Mouse (Mus musculus) MEL (cell line): ENCODE data around the gene Fam122a. TPM values are rescaled to one million over a fixed set of nuclear protein-coding genes. Genes with fewer than 3 reads are reported as not detected.

Source experiments
- DNase-seq: peaks from one replicate; pipeline ENCODE4 v3.0.0; 2011; ENCODE audit warnings: low read depth, low spot score
- H3K27ac ChIP-seq: 2 replicates; pipeline ENCODE4 v1.5.1; 2012; ENCODE audit warnings: low read depth, mild to moderate bottlenecking, control low read depth, low read length, moderate library complexity; ENCODE audit not compliant: control insufficient read depth
- H3K27me3 ChIP-seq, 2 experiments: fragments of 150-350 bp in 1 of 2; sonication (generic) in 1 of 2; 2 replicates each; pipeline ENCODE4 v1.6.1; 2012; ENCODE audit warnings: low read length in 2 of 2, mild to moderate bottlenecking in 2 of 2, improper control_type of control experiment in 1 of 2, moderate library complexity in 1 of 2; ENCODE audit not compliant: insufficient read depth in 2 of 2, control insufficient read depth in 1 of 2
- H3K36me3 ChIP-seq, 2 experiments: 2 replicates each; pipeline ENCODE4 v1.6.1; 2012 to 2014; ENCODE audit warnings: low read length in 2 of 2, improper control_type of control experiment in 1 of 2, inconsistent platforms in 1 of 2, mild to moderate bottlenecking in 1 of 2; ENCODE audit not compliant: insufficient read depth in 2 of 2, control insufficient read depth in 1 of 2
- H3K4me1 ChIP-seq, 2 experiments: fragments of 150-350 bp in 1 of 2; sonication (generic) in 1 of 2; 2 replicates each; pipeline ENCODE4 v1.6.1; 2012; ENCODE audit warnings: low read length in 2 of 2, improper control_type of control experiment in 1 of 2, mild to moderate bottlenecking in 1 of 2; ENCODE audit not compliant: insufficient read depth in 2 of 2, control insufficient read depth in 1 of 2
- H3K4me3 ChIP-seq, 2 experiments: fragments of 150-350 bp in 1 of 2; sonication (generic) in 1 of 2; 2 replicates each; pipeline ENCODE4 v1.5.1; 2012; ENCODE audit warnings: low read depth in 2 of 2, low read length in 2 of 2, mild to moderate bottlenecking in 2 of 2, moderate library complexity in 2 of 2, control low read depth in 1 of 2, improper control_type of control experiment in 1 of 2; ENCODE audit not compliant: control insufficient read depth in 1 of 2, insufficient read depth in 1 of 2
- H3K79me2 ChIP-seq: 2 replicates; pipeline ENCODE4 v1.6.1; 2012; ENCODE audit warnings: mild to moderate bottlenecking, low read length, moderate library complexity; ENCODE audit not compliant: control insufficient read depth, poor library complexity, insufficient read depth
- H3K9ac ChIP-seq: 2 replicates; pipeline ENCODE4 v1.6.1; 2012; ENCODE audit warnings: low read depth, mild to moderate bottlenecking, control low read depth, low read length, moderate library complexity; ENCODE audit not compliant: control insufficient read depth, poor library complexity, severe bottlenecking
- H3K9me3 ChIP-seq: fragments of 150-350 bp; sonication (generic); replicated peaks from 2 replicates; pipeline ENCODE4 v1.6.1; 2012; ENCODE audit warnings: mild to moderate bottlenecking, low read length, improper control_type of control experiment, moderate library complexity; ENCODE audit not compliant: insufficient read depth
- BHLHE40 ChIP-seq: IDR thresholded peaks from 2 replicates; pipeline ENCODE4 v1.6.1; 2012; ENCODE audit warnings: low read depth, mild to moderate bottlenecking, inconsistent platforms, low read length, improper control_type of control experiment, borderline replicate concordance
- CHD1 ChIP-seq: IDR thresholded peaks from 2 replicates; pipeline ENCODE4 v1.6.1; 2012; ENCODE audit warnings: low read depth, mild to moderate bottlenecking, inconsistent platforms, low read length, improper control_type of control experiment
- CHD2 ChIP-seq: IDR thresholded peaks from 2 replicates; pipeline ENCODE4 v1.6.1; 2011; ENCODE audit warnings: low read length, improper control_type of control experiment
- CTCF ChIP-seq, 3 experiments: IDR thresholded peaks in 2 of 3; conservative IDR thresholded peaks in 1 of 3; 2 replicates each; pipeline ENCODE4 v1.5.1; 2011 to 2012; ENCODE audit warnings: low read length in 3 of 3, low read depth in 2 of 3, mild to moderate bottlenecking in 2 of 3, improper control_type of control experiment in 1 of 3, inconsistent platforms in 1 of 3, mixed read lengths in 1 of 3, moderate library complexity in 1 of 3; ENCODE audit not compliant: control insufficient read depth in 1 of 3, insufficient read depth in 1 of 3, poor library complexity in 1 of 3, severe bottlenecking in 1 of 3
- E2F4 ChIP-seq: IDR thresholded peaks from 2 replicates; pipeline ENCODE4 v1.6.1; 2011; ENCODE audit warnings: low read depth, low read length, improper control_type of control experiment, borderline replicate concordance
- ELF1 ChIP-seq: IDR thresholded peaks from 2 replicates; pipeline ENCODE4 v1.6.1; 2014; ENCODE audit warnings: low read depth, mild to moderate bottlenecking, inconsistent platforms, low read length, improper control_type of control experiment, moderate library complexity
- EP300 ChIP-seq, 2 experiments: IDR thresholded peaks; 2 replicates each; pipeline ENCODE4 v1.6.1; 2011; ENCODE audit warnings: improper control_type of control experiment in 2 of 2, low read length in 2 of 2, low read depth in 1 of 2, mild to moderate bottlenecking in 1 of 2
- GABPA ChIP-seq: IDR thresholded peaks from 2 replicates; pipeline ENCODE4 v1.6.1; 2012; ENCODE audit warnings: low read depth, mild to moderate bottlenecking, inconsistent platforms, low read length, improper control_type of control experiment, moderate library complexity
- GATA1 ChIP-seq: IDR thresholded peaks from 2 replicates; pipeline ENCODE4 v1.6.1; 2011; ENCODE audit warnings: low read depth, low read length, improper control_type of control experiment
- HCFC1 ChIP-seq: IDR thresholded peaks from 2 replicates; pipeline ENCODE4 v1.6.1; 2012; ENCODE audit warnings: low read depth, mild to moderate bottlenecking, inconsistent platforms, low read length, improper control_type of control experiment, moderate library complexity
- JUND ChIP-seq: IDR thresholded peaks from 2 replicates; pipeline ENCODE4 v1.6.1; 2011; ENCODE audit warnings: low read depth, mild to moderate bottlenecking, improper control_type of control experiment, low read length
- KAT2A ChIP-seq: conservative IDR thresholded peaks from 2 replicates; pipeline ENCODE4 v1.6.1; 2012; ENCODE audit warnings: low read depth, low read length, improper control_type of control experiment, inconsistent platforms
- MAFK ChIP-seq: IDR thresholded peaks from 2 replicates; pipeline ENCODE4 v1.6.1; 2011; ENCODE audit warnings: low read depth, mild to moderate bottlenecking, low read length, improper control_type of control experiment, borderline replicate concordance
- MAX ChIP-seq: IDR thresholded peaks from 2 replicates; pipeline ENCODE4 v1.6.1; 2011; ENCODE audit warnings: low read length, improper control_type of control experiment
- MAZ ChIP-seq: IDR thresholded peaks from 2 replicates; pipeline ENCODE4 v1.6.1; 2012; ENCODE audit warnings: low read depth, mild to moderate bottlenecking, inconsistent platforms, low read length, improper control_type of control experiment
- MEF2A ChIP-seq: IDR thresholded peaks from 2 replicates; pipeline ENCODE4 v1.6.1; 2014; ENCODE audit warnings: low read depth, mild to moderate bottlenecking, inconsistent platforms, low read length, improper control_type of control experiment; ENCODE audit not compliant: poor library complexity, insufficient replicate concordance, severe bottlenecking; ENCODE audit errors: extremely low read depth
- MXI1 ChIP-seq: IDR thresholded peaks from 2 replicates; pipeline ENCODE4 v1.6.1; 2011; ENCODE audit warnings: mild to moderate bottlenecking, low read depth, low read length, improper control_type of control experiment
- MYB ChIP-seq: IDR thresholded peaks from 2 replicates; pipeline ENCODE4 v1.6.1; 2011; ENCODE audit warnings: mild to moderate bottlenecking, low read depth, low read length, improper control_type of control experiment
- MYC ChIP-seq: IDR thresholded peaks from 2 replicates; pipeline ENCODE4 v1.6.1; 2011; ENCODE audit warnings: low read depth, mild to moderate bottlenecking, low read length, improper control_type of control experiment, moderate library complexity
- NELFE ChIP-seq: IDR thresholded peaks from 2 replicates; pipeline ENCODE4 v1.6.1; 2011; ENCODE audit warnings: low read depth, low read length, improper control_type of control experiment
- NRF1 ChIP-seq: IDR thresholded peaks from 2 replicates; pipeline ENCODE4 v1.6.1; 2014; ENCODE audit warnings: low read depth, mild to moderate bottlenecking, inconsistent platforms, low read length, improper control_type of control experiment, moderate library complexity; ENCODE audit not compliant: poor library complexity, insufficient read depth, severe bottlenecking
- POLR2A ChIP-seq, 2 experiments: IDR thresholded peaks; 2 replicates each; pipeline ENCODE4 v1.6.1; 2011 to 2012; ENCODE audit warnings: low read length in 2 of 2, mild to moderate bottlenecking in 2 of 2, control low read depth in 1 of 2, improper control_type of control experiment in 1 of 2, low read depth in 1 of 2, moderate library complexity in 1 of 2; ENCODE audit not compliant: control insufficient read depth in 1 of 2, insufficient read depth in 1 of 2, poor library complexity in 1 of 2
- POLR2AphosphoS5 ChIP-seq: IDR thresholded peaks from 2 replicates; pipeline ENCODE4 v1.6.1; 2012; ENCODE audit warnings: low read depth, borderline replicate concordance, mild to moderate bottlenecking, inconsistent platforms, low read length, moderate library complexity, mixed read lengths
- RAD21 ChIP-seq: IDR thresholded peaks from 2 replicates; pipeline ENCODE4 v1.6.1; 2011; ENCODE audit warnings: mild to moderate bottlenecking, low read depth, low read length, improper control_type of control experiment
- RCOR1 ChIP-seq: IDR thresholded peaks from 2 replicates; pipeline ENCODE4 v1.6.1; 2012; ENCODE audit warnings: low read depth, mild to moderate bottlenecking, inconsistent platforms, low read length, improper control_type of control experiment
- SIN3A ChIP-seq: IDR thresholded peaks from 2 replicates; pipeline ENCODE4 v1.6.1; 2012; ENCODE audit warnings: low read length, improper control_type of control experiment, inconsistent platforms
- SMC3 ChIP-seq: IDR thresholded peaks from 2 replicates; pipeline ENCODE4 v1.6.1; 2011; ENCODE audit warnings: low read depth, low read length, improper control_type of control experiment
- TAL1 ChIP-seq: IDR thresholded peaks from 2 replicates; pipeline ENCODE4 v1.6.1; 2012; ENCODE audit warnings: mild to moderate bottlenecking, inconsistent platforms, low read length, moderate library complexity, mixed read lengths
- TBP ChIP-seq: IDR thresholded peaks from 2 replicates; pipeline ENCODE4 v1.8.0; 2011; ENCODE audit warnings: low read depth, low read length, improper control_type of control experiment
- UBTF ChIP-seq: IDR thresholded peaks from 2 replicates; pipeline ENCODE4 v1.6.1; 2012; ENCODE audit warnings: low read depth, mild to moderate bottlenecking, inconsistent platforms, low read length, improper control_type of control experiment, moderate library complexity, borderline replicate concordance; ENCODE audit not compliant: insufficient read depth
- USF1 ChIP-seq: IDR thresholded peaks from 2 replicates; pipeline ENCODE4 v1.6.1; 2014; ENCODE audit warnings: low read depth, mild to moderate bottlenecking, inconsistent platforms, low read length, improper control_type of control experiment, moderate library complexity
- ZC3H11A ChIP-seq: IDR thresholded peaks from 2 replicates; pipeline ENCODE4 v1.6.1; 2012; ENCODE audit warnings: low read depth, mild to moderate bottlenecking, inconsistent platforms, low read length, improper control_type of control experiment
- ZKSCAN1 ChIP-seq: IDR thresholded peaks from 2 replicates; pipeline ENCODE4 v1.6.1; 2012; ENCODE audit warnings: low read depth, mild to moderate bottlenecking, inconsistent platforms, low read length, improper control_type of control experiment, moderate library complexity
- ZNF384 ChIP-seq: IDR thresholded peaks from 2 replicates; pipeline ENCODE4 v1.6.1; 2012; ENCODE audit warnings: low read depth, mild to moderate bottlenecking, inconsistent platforms, low read length, improper control_type of control experiment
- polyA plus RNA-seq, 2 experiments: library from polyadenylated mRNA; stranded (reverse) in 1 of 2; unstranded in 1 of 2; fragments of >175 nt in 1 of 2; fragments of >200 nt in 1 of 2; gene quantifications; 2 replicates each; pipeline versions ENCODE4 v1.2.1 to v1.2.4; 2012; ENCODE audit warnings: low replicate concordance in 2 of 2, low read depth in 1 of 2; ENCODE audit not compliant: insufficient read length in 2 of 2, insufficient read depth in 1 of 2, missing spikeins in 1 of 2
- total RNA-seq: library from RNA; depleted of rRNA; stranded (reverse); fragments of 300-350 nt; gene quantifications from 2 replicates; pipeline ENCODE4 v1.2.3, GENCODE M21; 2012; rRNA removed

Gene Fam122a
- total RNA-seq (3.9 and 4.5 TPM in 2 replicates), polyA plus RNA-seq (10 to 100 TPM in 1 of 2 experiments, not detected in 1; 38.4 TPM)

DNA sequence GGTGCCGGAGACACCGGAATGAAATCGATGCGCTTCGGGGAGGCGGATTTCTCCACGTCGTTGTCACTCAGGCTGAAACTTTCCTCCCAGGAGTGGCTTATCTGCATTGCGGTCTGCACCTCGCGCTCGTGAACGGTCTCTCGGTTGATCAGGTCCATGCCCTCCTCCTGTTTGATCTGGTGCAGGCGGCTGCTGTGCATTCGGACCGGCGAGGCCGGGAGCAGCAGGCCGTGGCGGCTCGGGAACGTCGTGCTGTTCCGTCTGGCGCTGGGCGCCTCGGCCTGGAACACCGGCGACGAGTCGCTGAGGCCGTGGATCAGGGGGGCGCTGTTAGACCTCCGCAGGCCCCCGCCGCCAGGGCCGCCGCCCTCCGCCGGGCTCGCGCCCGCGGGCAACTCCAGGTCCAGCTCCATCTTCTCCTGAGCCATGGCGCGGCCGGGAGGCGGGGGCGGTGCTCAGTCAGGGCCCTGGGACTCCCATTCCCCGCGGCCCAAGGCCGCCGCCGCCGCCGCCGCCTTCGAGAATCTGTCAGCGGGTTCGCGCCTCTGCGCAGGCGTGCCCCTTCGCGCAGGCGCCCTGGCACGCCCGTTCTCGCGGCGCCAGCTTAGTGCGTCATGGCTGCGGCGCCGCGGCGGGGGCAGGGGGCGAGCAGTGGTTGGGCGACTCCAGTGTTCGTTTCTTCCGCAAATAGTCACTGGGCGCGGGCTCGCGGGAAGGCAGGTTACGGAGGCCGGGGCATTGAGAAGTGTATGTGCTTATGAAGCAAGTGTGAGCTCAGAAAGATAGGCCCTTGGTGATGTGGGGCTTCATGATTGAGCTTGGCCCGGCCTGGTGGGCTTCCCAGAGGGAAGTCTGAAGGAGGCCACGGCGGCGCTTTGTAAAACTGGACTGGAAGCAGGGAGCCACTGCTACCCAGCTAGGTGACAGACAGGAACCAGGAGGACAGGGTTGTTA, at the start of gene Fam122a:
Gene Fam122a (minus strand): TSS at position 428 of the 954 bp plus-strand sequence.
- peak; percentile 95 for DNase-seq
- Histone ChIP-seq H3K4me3 (peak within 1 kb of the TSS; percentile 77 to 89), H3K4me1 (peaks cover 5 to 16% of the 10 kb centered on the region in 2 experiments), H3K36me3 (peaks cover 0 to 13% of the 10 kb centered on the region in 2 experiments; a peak in 2 of 4 replicates), H3K9me3 (no peaks in the 10 kb centered on the region), H3K79me2 (peaks cover 20% of the 10 kb centered on the region), H3K27me3 (no peaks in the 10 kb centered on the region), H3K9ac (peak within 1 kb of the TSS; percentile 91), H3K27ac (peak within 1 kb of the TSS; percentile 92)
- TF ChIP-seq ZKSCAN1 (no peak), MYB (0 out of 2 replicates have a peak, but pooled peaks have one; percentile 4), SMC3 (no peak; the same call in 1 of the 2 replicates), ZC3H11A (peak; percentile 14; the same call in 1 of the 2 replicates), USF1 (no peak), EP300 (IDR thresholded peaks at IDR 0.05; ENCODE audit: low read depth in 1 of 2, low read length in 2 of 2) (no peak; a peak in 1 of 4 replicates), MAX (no peak; the same call in 1 of the 2 replicates), MAZ (peak; percentile 96), RCOR1 (no peak), POLR2AphosphoS5 (no peak), MXI1 (peak; percentile 61), MAFK (no peak), GATA1 (peak; percentile 56), MEF2A (no peak), JUND (no peak), RAD21 (no peak), SIN3A (peak; percentile 67), TBP (peak; percentile 52; the same call in 1 of the 2 replicates), E2F4 (no peak; the same call in 1 of the 2 replicates), CHD1 (no peak), UBTF (peak; percentile 69; the same call in 1 of the 2 replicates), POLR2A (IDR thresholded peaks at IDR 0.05; ENCODE audit: control insufficient read depth in 1 of 2, insufficient read depth in 1 of 2, low read depth in 1 of 2, low read length in 2 of 2, poor library complexity in 1 of 2) (peak; percentile 85 to 87), NRF1 (peak; percentile 93), KAT2A (no peak; the same call in 1 of the 2 replicates), BHLHE40 (0 out of 2 replicates have a peak, but pooled peaks have one; percentile 36), ELF1 (peak; percentile 87), CHD2 (no peak), NELFE (peak; percentile 97), CTCF (IDR thresholded peaks at IDR 0.05 in 2 of 3, conservative IDR thresholded peaks at IDR 0.05 in 1 of 3; ENCODE audit: control insufficient read depth in 1 of 3, insufficient read depth in 1 of 3, low read depth in 2 of 3, low read length in 3 of 3, poor library complexity in 1 of 3, severe bottlenecking in 1 of 3) (peak in 1 of 3 experiments; percentile 21; a peak in 1 of 6 replicates), ZNF384 (no peak), GABPA (no peak), HCFC1 (peak; percentile 88), MYC (no peak), TAL1 (no peak)
